Comparison of ENCODE assay signal across 10 mouse cellular contexts in genomic region chr14:56817616-56818015, GRCm38 (mm10). TPM values are rescaled to one million over a fixed set of nuclear protein-coding genes. Genes with fewer than 3 reads are reported as not detected.
A peak's percentile ranks its signal among the peaks of the same experiment; 100 is the strongest.
DNase-seq lines count a peak whose midpoint lies in the region; ATAC-seq and TF ChIP-seq lines count a peak whose summit lies in the region.
"Had no signal": no experiment of that assay in that cellular context is flagged by ENCODE, and none has a peak within 500 bp of the region (broad histone marks: within the 10 kb centered on the region; RNA-seq: fewer than 3 reads in every experiment).

No protein-coding gene starts in this region.

- no peak for ATAC-seq in hindbrain, embryonic 11.5 days (ENCODE audit: low FRiP score)
- no peak for ATAC-seq in hindbrain, embryonic 16.5 days
- ATAC-seq in forebrain, embryonic 13.5 days: no peak
- no peak for ATAC-seq in midbrain, embryonic 14.5 days (ENCODE audit: low FRiP score, low TSS enrichment)
- no peak for ATAC-seq in megakaryocyte-erythroid progenitor cell, adult 5-6 weeks (replicated peaks; ENCODE audit: low FRiP score, low TSS enrichment, poor library complexity, severe bottlenecking)

- WGBS in hindbrain, embryonic 11.5 days: 19% methylated on average over 9 of the region's 11 CpGs
- 6% methylated on average over 7 of the region's 11 CpGs for WGBS in hindbrain, embryonic 16.5 days
- 8% methylated on average over 10 of the region's 11 CpGs for WGBS in forebrain, embryonic 13.5 days
- WGBS in midbrain, embryonic 14.5 days: 2% methylated on average over 11 of the region's 11 CpGs

- no peak overlapping the region for H3K4me3 ChIP-seq in hindbrain, embryonic 11.5 days (ENCODE audit: low read depth, low read length)
- no peak overlapping the region for H3K4me3 ChIP-seq in hindbrain, embryonic 16.5 days (ENCODE audit: low read length)
- H3K4me3 ChIP-seq in forebrain, embryonic 13.5 days: no peak overlapping the region
- H3K4me3 ChIP-seq in midbrain, embryonic 14.5 days (replicated peaks; ENCODE audit: low read depth, low read length): no peak overlapping the region

- no peaks in the 10 kb centered on the region for H3K4me1 ChIP-seq in hindbrain, embryonic 11.5 days (replicated peaks; ENCODE audit: control insufficient read depth, insufficient read depth, low read length)
- peaks cover 4% of the 10 kb centered on the region; the same call in 1 of the 2 replicates for H3K4me1 ChIP-seq in hindbrain, embryonic 16.5 days (ENCODE audit: control insufficient read depth, insufficient read depth, low read depth, low read length)
- H3K4me1 ChIP-seq in forebrain, embryonic 13.5 days: 0 out of 2 replicates have a peak, but pooled peaks cover 6% of the 10 kb centered on the region
- H3K4me1 ChIP-seq in midbrain, embryonic 14.5 days (ENCODE audit: control insufficient read depth, insufficient read depth, low read length): peaks cover 7% of the 10 kb centered on the region

- H3K36me3 ChIP-seq in hindbrain, embryonic 11.5 days (ENCODE audit: control insufficient read depth, insufficient read depth, low read length): no peaks in the 10 kb centered on the region
- H3K36me3 ChIP-seq in hindbrain, embryonic 16.5 days (ENCODE audit: control insufficient read depth, insufficient read depth, low read length): no peaks in the 10 kb centered on the region
- no peaks in the 10 kb centered on the region for H3K36me3 ChIP-seq in forebrain, embryonic 13.5 days (ENCODE audit: poor library complexity, severe bottlenecking)
- no peaks in the 10 kb centered on the region for H3K36me3 ChIP-seq in midbrain, embryonic 14.5 days (ENCODE audit: control insufficient read depth, insufficient read depth, low read length)

- TF ChIP-seq CTCF in brain, embryonic 14.5 days (IDR thresholded peaks at IDR 0.05; ENCODE audit: borderline replicate concordance, extremely low read depth, insufficient read depth, insufficient read length): no peak

- H3K9me3 ChIP-seq in hindbrain, embryonic 11.5 days (ENCODE audit: control insufficient read depth, low read length): no peaks in the 10 kb centered on the region
- peaks cover 4% of the 10 kb centered on the region; the same call in 1 of the 2 replicates for H3K9me3 ChIP-seq in hindbrain, embryonic 16.5 days (ENCODE audit: control insufficient read depth, low read length)
- no peaks in the 10 kb centered on the region for H3K9me3 ChIP-seq in forebrain, embryonic 13.5 days (replicated peaks)
- 0 out of 2 replicates have a peak, but pooled peaks cover 2% of the 10 kb centered on the region for H3K9me3 ChIP-seq in midbrain, embryonic 14.5 days (ENCODE audit: control insufficient read depth, low read length)

- no peak overlapping the region for H3K27ac ChIP-seq in hindbrain, embryonic 11.5 days (ENCODE audit: low read depth, low read length)
- no peak overlapping the region for H3K27ac ChIP-seq in hindbrain, embryonic 16.5 days (ENCODE audit: low read depth, low read length)
- H3K27ac ChIP-seq in forebrain, embryonic 13.5 days: no peak overlapping the region
- H3K27ac ChIP-seq in midbrain, embryonic 14.5 days (replicated peaks; ENCODE audit: low read depth, low read length): no peak overlapping the region

- no peak for TF ChIP-seq POLR2A in brain, embryonic 14.5 days (IDR thresholded peaks at IDR 0.05; ENCODE audit: borderline replicate concordance, extremely low read depth, insufficient read depth, insufficient read length, poor library complexity, severe bottlenecking)

- no peak overlapping the region for H3K4me2 ChIP-seq in hindbrain, embryonic 11.5 days (replicated peaks; ENCODE audit: low read depth, low read length)
- H3K4me2 ChIP-seq in hindbrain, embryonic 16.5 days (ENCODE audit: low read length): no peak overlapping the region
- peak overlapping the region; percentile 29 for H3K4me2 ChIP-seq in forebrain, embryonic 13.5 days
- H3K4me2 ChIP-seq in midbrain, embryonic 14.5 days (ENCODE audit: low read length): peak overlapping the region; percentile 10; the same call in 1 of the 2 replicates

- DNase-seq in hindbrain, embryonic 11.5 days (ENCODE audit: low spot score): peak; percentile 22
- DNase-seq in brain, embryonic 14.5 days (ENCODE audit: low read depth): peak; percentile 13
- no peak for DNase-seq in midbrain, embryonic 14.5 days
- DNase-seq in spleen, postnatal 36 days (ENCODE audit: low spot score in 2 of 2): no peak
- DNase-seq in layer of hippocampus, adult 8-10 months (ENCODE audit: low spot score in 2 of 2): no peak
- DNase-seq: kidney, postnatal 36 days; right cerebral cortex, adult 18-20 months had no signal

- no peak overlapping the region for H3K9ac ChIP-seq in hindbrain, embryonic 11.5 days (ENCODE audit: low read depth, low read length)
- H3K9ac ChIP-seq in hindbrain, embryonic 16.5 days (ENCODE audit: low read depth, low read length): no peak overlapping the region
- H3K9ac ChIP-seq in forebrain, embryonic 13.5 days: no peak overlapping the region
- no peak overlapping the region for H3K9ac ChIP-seq in midbrain, embryonic 14.5 days (replicated peaks; ENCODE audit: low read length)

- no peaks in the 10 kb centered on the region for H3K27me3 ChIP-seq in hindbrain, embryonic 11.5 days (ENCODE audit: control insufficient read depth, insufficient read depth, low read length)
- no peaks in the 10 kb centered on the region for H3K27me3 ChIP-seq in hindbrain, embryonic 16.5 days (replicated peaks; ENCODE audit: control insufficient read depth, insufficient read depth, low read length)
- H3K27me3 ChIP-seq in forebrain, embryonic 13.5 days: no peaks in the 10 kb centered on the region
- no peaks in the 10 kb centered on the region for H3K27me3 ChIP-seq in midbrain, embryonic 14.5 days (ENCODE audit: control insufficient read depth, insufficient read depth, low read length)

RNA-seq across cellular contexts. Expression of gene Zmym5, which starts 6.1 kb away (rescaled TPM):
- polyA plus RNA-seq in hindbrain, embryonic 11.5 days (2014; fragmentation: Nextera tagmentation; extraction: Ambion mirVana): 23.5 and 29.4 TPM in 2 replicates
- 30.2 and 30.7 TPM in 2 replicates for polyA plus RNA-seq in hindbrain, embryonic 16.5 days (2015; fragmentation: Nextera tagmentation; extraction: Ambion mirVana)
- 27.4 and 32.4 TPM in 2 replicates for polyA plus RNA-seq in brain, embryonic 14.5 days (2012; rRNA removed)
- polyA plus RNA-seq in forebrain, embryonic 13.5 days (2015; fragmentation: Nextera tagmentation; extraction: Ambion mirVana): 31.6 and 32.5 TPM in 2 replicates
- 31.5 and 34.7 TPM in 2 replicates for polyA plus RNA-seq in midbrain, embryonic 14.5 days (2014; fragmentation: Nextera tagmentation; extraction: Ambion mirVana)
- total RNA-seq in megakaryocyte-erythroid progenitor cell, adult 5-6 weeks (2014; fragmentation: Nextera tagmentation): 30.1 and 31.3 TPM in 2 replicates
- total RNA-seq in megakaryocyte-erythroid progenitor cell, adult 5-6 weeks (2017): 24.9 and 41.6 TPM in 2 replicates
- 10 to 100 TPM; 27.9 to 37.3 (median 34.4) TPM for total RNA-seq in layer of hippocampus, adult 8-10 months (2022)

RNA-seq across cellular contexts. Expression of gene Pspc1, which starts 39.5 kb away (rescaled TPM):
- 62.0 and 62.4 TPM in 2 replicates for polyA plus RNA-seq in hindbrain, embryonic 11.5 days (2014; fragmentation: Nextera tagmentation; extraction: Ambion mirVana)
- 26.0 and 30.3 TPM in 2 replicates for polyA plus RNA-seq in hindbrain, embryonic 16.5 days (2015; fragmentation: Nextera tagmentation; extraction: Ambion mirVana)
- 46.8 and 54.6 TPM in 2 replicates for polyA plus RNA-seq in brain, embryonic 14.5 days (2012; rRNA removed)
- 42.9 and 52.9 TPM in 2 replicates for polyA plus RNA-seq in forebrain, embryonic 13.5 days (2015; fragmentation: Nextera tagmentation; extraction: Ambion mirVana)
- 60.7 and 65.5 TPM in 2 replicates for polyA plus RNA-seq in midbrain, embryonic 14.5 days (2014; fragmentation: Nextera tagmentation; extraction: Ambion mirVana)
- total RNA-seq in megakaryocyte-erythroid progenitor cell, adult 5-6 weeks (2014; fragmentation: Nextera tagmentation): 74.0 and 114 TPM in 2 replicates
- total RNA-seq in megakaryocyte-erythroid progenitor cell, adult 5-6 weeks (2017): 157 and 211 TPM in 2 replicates
- 10 to 100 TPM; 60.4 to 75.7 (median 69.1) TPM for total RNA-seq in layer of hippocampus, adult 8-10 months (2022)

Comparison
In these comparisons a context has a peak if more than half of its experiments do, and no peak if none do; other contexts are left out.
1. DNase-seq: peak in hindbrain, embryonic 11.5 days (single experiment) and brain, embryonic 14.5 days (single experiment); none in midbrain, embryonic 14.5 days (single experiment), spleen, postnatal 36 days (0 of 2) and layer of hippocampus, adult 8-10 months (0 of 2).
2. H3K4me2 ChIP-seq: peak in forebrain, embryonic 13.5 days (single experiment) and midbrain, embryonic 14.5 days (single experiment); none in hindbrain, embryonic 11.5 days (single experiment) and hindbrain, embryonic 16.5 days (single experiment).